Mouse (Mus musculus) Patski (cell line): ENCODE data around the gene Trim14. TPM values are rescaled to one million over a fixed set of nuclear protein-coding genes. Genes with fewer than 3 reads are reported as not detected.

Source experiments
- ATAC-seq: fragments of 100-300 bp; one replicate; pipeline ENCODE4 v1.8.0; 2021
- CTCF ChIA-PET: fragments of 350-600 bp; sonication (Branson Sonifier 250); formaldehyde crosslinking; loops from one replicate; lab custom pipeline; 2022; ENCODE audit warnings: inconsistent platforms; lab: Charles Lee
- POLR2A ChIA-PET: fragments of 350-600 bp; sonication (Branson Sonifier 250); formaldehyde crosslinking; loops from one replicate; lab custom pipeline; 2022; ENCODE audit warnings: antibody characterized with exemption, inconsistent platforms; lab: Charles Lee
- DNase-seq: peaks from one replicate; pipeline ENCODE4 v3.0.0-alpha.2; 2011; ENCODE audit warnings: low read depth, low spot score
- H3K27me3 ChIP-seq: fragments of 371-371 bp; one replicate; pipeline ENCODE4 v1.5.1; 2021
- CTCF ChIP-seq: fragments of 100-300 bp; IDR thresholded peaks from one replicate; pipeline ENCODE4 v1.5.1; 2021
- in situ Hi-C: fragments of 300-500 bp; cut with MboI; formaldehyde crosslinking; loops from 3 replicates; pipeline ENCODE4 v1.11.1; 2018; ENCODE audit warnings: low pct_unique_long_range_greater_than_20kb, mixed read lengths
- polyA plus RNA-seq: library from polyadenylated mRNA; unstranded; gene quantifications from one replicate; pipeline ENCODE4 v1.2.3, GENCODE M21; 2021

Trim14 gene
- polyA plus RNA-seq, 1 experiment from 2014 or later: 0.44 TPM

DNA sequence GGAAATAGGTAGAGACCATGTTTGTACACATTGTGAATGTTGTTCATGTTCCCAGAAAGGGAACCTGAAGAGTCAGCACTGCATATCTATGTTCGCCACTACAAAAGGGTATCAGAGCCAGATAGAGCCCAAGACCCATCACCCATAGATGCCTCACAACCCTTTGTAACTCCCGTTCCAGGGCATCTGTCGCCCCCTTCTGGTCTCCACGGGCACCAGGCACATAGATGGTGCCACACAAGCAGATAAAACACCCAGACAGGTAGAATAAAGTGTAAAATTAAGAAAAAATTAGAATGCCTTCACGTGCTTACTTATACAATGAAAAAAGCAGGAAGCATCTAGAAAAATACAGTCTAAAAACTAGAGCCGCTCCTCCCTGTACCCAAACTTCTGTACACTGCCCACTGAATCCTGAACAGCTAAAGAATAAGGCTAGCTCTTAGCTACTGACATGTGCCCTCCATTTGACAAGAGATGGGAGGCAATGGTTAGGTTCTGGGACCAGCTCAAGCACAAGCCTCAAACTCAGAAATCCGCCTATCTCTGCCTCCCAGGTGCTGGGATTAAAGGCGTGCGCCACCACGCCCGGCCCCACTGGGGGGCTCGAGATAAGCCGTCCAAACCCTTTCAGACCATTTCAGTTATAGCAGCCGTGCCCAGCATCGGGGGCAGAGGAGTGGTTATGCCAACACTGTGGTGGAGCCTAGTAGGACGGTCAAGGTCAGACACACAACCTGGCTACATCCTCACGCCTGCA is 9.0 kb downstream of the Trim14 start:
- in situ Hi-C loops: no loop called here
- no peak for TF ChIP-seq CTCF
- no peaks in the 10 kb centered on the region for H3K27me3 ChIP-seq
- DNase-seq: no peak
- ATAC-seq: no peak
- POLR2A ChIA-PET: no interaction called here
- CTCF ChIA-PET: no interaction called here

DNA sequence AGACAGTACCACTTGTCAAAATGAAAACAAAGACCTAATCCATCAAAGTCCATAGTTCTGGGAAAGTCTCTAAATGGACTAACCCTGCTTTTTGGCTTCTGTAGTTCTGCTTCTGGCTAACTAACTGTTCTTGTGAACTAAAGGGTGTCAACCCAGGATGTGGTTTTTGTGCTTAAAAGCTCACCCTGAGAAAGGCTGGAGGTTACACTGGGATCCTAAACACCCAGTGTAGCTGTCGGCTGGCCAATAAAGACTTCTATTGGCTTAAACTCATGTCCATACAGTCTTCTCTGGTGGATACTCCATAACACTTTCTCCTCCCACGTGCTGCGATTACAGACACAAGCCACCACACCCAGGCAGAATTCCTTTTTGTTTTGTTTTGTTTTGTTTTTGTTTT is 9.7 kb downstream of the Trim14 start:
- POLR2A ChIA-PET: no interaction called here
- no peak for DNase-seq
- CTCF ChIA-PET: no interaction called here
- no peak for TF ChIP-seq CTCF
- no peaks in the 10 kb centered on the region for H3K27me3 ChIP-seq
- no peak for ATAC-seq
- in situ Hi-C loops: no loop called here

DNA sequence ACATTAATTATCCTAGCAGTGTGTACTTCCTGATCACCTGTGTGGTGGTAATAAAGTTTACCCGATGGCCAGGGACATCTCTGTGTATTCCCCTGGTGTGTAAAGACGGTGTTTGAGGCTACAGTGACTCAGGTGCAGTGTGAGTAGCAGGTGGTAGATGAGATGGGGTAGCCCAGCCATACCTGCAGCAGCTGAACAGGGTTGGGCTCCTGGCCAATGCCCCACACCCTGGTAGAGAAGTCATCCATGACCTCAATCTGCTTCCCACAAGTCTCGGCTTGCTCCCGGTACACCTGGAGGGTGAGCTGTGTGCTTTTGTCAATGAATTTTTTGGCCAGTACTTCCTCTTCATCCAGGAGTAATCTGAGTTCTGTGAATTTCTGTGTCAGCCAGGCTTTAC is 12.6 kb downstream of the Trim14 start:
- ChIA-PET CTCF (no interaction called here), POLR2A (no interaction called here)
- no peaks in the 10 kb centered on the region for H3K27me3 ChIP-seq
- DNase-seq (no peak), ATAC-seq (no peak)
- no peak for TF ChIP-seq CTCF
- in situ Hi-C loops: no loop called here

DNA sequence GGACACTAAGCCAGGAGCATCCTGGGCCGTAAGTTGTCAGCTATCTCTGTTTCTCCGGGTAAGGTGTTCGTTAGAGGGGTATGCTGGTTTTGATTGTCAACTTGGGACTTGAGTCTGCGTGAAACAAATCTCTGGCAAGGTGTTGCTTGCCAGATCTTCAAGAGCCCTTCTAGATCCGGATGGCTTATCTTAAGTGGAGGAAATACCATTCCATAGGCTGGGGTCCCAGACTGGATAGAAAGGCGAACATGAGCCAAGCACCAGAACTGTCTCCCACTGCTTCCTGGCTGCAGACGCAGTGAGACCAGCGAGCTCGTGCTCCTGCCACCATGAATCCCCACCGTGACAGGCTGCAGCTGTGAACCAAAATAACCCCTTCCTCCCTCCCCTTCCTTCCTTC is 14.5 kb downstream of the Trim14 start:
- ChIA-PET CTCF (interaction anchor here (3.1 kb wide), 1 partner anchor 13 kb away, joined by 9 read pairs; no protein-coding TSS in a partner anchor), POLR2A (no interaction called here)
- DNase-seq: no peak
- H3K27me3 ChIP-seq: no peaks in the 10 kb centered on the region
- in situ Hi-C loops: no loop called here
- ATAC-seq: no peak
- TF ChIP-seq CTCF: no peak

DNA sequence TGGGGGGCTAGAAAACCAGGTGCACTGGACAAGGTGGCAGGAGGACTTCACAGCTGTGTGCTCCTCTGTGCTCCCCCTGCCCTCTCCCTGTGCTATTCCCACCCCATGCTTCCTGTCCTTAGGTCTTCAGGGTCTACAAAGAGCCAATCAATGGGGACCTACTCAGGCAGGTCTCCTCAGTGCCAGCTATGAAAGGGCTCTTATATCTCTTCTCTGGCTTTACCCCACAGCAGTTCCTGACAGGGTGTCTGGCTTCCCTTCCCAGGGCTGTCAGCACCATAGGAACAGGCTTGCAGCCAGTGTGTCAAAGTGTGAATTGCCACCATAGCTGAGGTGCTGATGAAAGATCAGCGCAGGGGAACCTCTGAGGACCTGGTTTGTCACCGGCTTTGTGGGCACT is 15.4 kb downstream of the Trim14 start:
- in situ Hi-C loops: no loop called here
- CTCF ChIA-PET: interaction anchor here (3.1 kb wide), 1 partner anchor 13 kb away, joined by 9 read pairs; no protein-coding TSS in a partner anchor
- TF ChIP-seq CTCF: no peak
- ATAC-seq (no peak), DNase-seq (no peak)
- POLR2A ChIA-PET: no interaction called here
- H3K27me3 ChIP-seq: no peaks in the 10 kb centered on the region

DNA sequence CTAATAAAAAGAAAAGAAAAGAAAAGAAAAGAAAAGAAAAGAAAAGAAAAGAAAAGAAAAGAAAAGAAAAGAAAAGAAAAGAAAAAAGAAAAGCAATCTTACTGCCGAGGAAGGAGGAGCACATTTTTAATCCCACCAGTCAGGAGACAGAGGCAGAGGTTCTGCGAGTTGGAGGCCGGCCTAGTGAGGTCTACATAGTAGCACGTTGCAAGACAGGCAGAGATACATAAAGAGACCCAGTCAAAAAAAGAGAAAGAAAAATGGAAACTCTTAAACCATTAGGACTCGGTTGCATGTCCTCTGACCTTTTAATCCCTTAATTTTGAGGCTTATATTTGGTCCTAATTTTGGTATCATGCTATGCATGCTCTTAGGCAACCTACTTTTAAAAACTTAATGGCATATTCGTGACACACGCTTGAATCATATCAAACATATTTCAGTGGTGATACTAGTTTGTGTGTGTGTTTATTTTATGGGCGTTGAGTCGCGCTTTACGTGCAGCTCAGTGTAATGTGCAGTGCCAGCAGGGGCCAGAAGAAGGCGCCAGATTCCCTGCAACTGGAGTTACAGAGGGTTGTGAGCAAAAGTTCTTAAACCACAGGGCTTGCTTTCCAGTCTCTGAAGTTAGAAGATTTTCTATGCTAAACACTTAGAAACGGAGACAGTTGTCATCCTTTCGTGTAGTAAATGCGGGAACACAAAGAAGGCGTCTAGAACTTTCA is 28.0 kb downstream of the Trim14 start:
- TF ChIP-seq CTCF: no peak
- no peaks in the 10 kb centered on the region for H3K27me3 ChIP-seq
- DNase-seq (no peak), ATAC-seq (peak; percentile 74)
- POLR2A ChIA-PET: no interaction called here
- in situ Hi-C loops: no loop called here
- CTCF ChIA-PET: interaction anchor here (0.6 to 2.5 kb wide), 7 partner anchors 12 to 167 kb away, joined by 3 to 9 read pairs (median 4); no protein-coding TSS in a partner anchor

DNA sequence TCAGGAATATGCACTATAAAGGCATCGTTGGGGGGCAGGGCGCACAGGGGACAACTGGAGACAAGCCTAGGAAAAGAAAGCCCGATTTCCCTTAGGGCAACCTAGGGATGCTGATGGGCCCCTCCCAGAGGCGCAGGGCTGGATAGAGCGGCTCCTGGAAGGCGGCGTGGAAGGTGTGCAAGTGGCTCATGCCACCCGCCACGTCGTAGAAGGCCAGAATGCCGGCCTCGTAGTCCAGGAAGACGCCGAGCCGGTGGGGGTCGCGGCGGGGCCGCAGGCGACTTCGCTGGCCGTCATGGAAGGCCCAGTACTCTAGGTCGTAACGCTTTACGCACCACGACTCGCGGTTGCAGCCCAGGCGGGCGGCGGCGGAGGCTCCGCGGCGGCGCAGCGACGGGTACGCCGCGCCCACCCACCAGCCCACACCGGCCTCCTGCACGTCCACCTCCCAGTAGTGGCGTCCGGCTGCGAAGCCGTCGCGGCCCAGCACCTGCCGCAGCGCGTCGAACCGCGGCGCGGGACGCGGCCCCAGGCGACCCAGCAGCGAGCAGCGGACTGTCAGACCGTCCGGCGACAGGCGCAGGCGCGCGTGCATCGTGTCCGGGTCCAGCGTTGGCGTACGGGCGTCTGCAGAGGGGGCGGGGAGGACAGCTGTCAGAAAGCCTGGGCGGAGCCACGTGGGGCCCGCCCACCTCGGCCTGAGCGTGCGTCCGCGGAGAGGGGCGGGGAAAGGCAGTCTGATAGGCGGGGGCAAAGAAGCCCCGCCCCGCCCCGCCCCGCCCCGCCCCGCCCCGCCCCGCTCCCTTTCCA is 28.9 kb downstream of the Trim14 start:
- in situ Hi-C loops: no loop called here
- DNase-seq (peak; percentile 58), ATAC-seq (peak; percentile 87)
- no peak for TF ChIP-seq CTCF
- H3K27me3 ChIP-seq: no peaks in the 10 kb centered on the region
- ChIA-PET POLR2A (no interaction called here), CTCF (interaction anchor here (1.6 to 2.5 kb wide), 3 partner anchors 13 to 151 kb away, joined by 5 to 9 read pairs (median 8); no protein-coding TSS in a partner anchor)

DNA sequence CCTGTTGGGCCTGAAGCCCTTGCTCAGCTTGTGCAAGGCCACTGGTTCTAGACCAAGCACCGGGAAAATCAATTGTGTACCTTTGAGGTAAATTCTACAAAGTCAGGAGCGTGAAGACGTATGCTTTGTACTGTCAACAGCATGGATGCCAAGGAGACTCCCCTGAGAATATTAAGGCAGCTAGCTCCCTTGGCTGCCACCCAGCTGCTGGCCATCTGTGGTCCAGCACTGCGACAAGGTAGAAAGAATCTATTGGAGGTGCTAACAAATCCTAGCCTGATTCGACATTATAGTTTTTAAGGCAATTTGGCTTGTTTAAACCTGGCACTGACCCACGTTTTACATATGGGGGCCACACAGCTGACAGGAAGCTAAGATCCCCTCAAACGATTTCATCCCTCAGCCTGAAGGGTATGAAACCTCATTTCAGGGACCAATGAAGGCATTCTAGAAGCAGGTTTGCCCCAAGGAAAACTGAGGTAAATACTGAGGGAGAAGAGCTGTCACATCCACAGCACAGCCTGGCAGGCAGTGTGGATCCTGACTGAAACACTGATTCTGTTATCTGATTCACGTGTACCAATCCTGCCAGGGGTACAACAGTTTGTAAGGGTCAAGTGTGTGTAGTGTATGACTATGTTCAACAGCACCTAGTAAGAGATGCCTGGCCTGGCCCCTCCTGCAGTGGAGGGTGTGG is 30.4 kb downstream of the Trim14 start:
- in situ Hi-C loops: no loop called here

DNA sequence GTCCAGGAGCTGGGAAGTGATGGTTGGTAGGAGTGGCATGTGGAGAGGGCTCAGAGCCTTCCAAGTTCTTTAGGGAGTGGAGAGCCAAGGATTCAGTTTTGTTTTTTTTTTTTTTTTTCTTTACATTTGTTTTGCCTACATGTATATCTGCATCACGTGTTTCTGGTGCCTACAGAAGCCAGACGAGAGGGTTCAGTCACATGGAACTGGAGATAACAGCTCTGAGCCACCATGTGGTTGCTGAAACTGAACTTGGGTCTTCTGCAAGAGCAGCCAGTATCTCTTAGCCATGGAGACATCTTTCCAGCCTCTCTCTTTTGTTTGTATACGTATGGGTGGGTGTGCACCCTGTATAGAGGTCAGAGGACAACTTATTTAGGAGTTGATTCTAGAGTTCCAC is 32.1 kb downstream of the Trim14 start:
- POLR2A ChIA-PET: no interaction called here

More for the DNA sequence above, 30.4 kb downstream of the Trim14 start:
- ATAC-seq (no peak), DNase-seq (no peak)
- TF ChIP-seq CTCF: no peak
- H3K27me3 ChIP-seq: no peaks in the 10 kb centered on the region
- ChIA-PET POLR2A (no interaction called here), CTCF (interaction anchor here (0.7 to 1.9 kb wide), 2 partner anchors 11 to 531 kb away, joined by 3 to 6 read pairs; no protein-coding TSS in a partner anchor)

More for the DNA sequence above, 32.1 kb downstream of the Trim14 start:
- H3K27me3 ChIP-seq: no peaks in the 10 kb centered on the region
- no peak for ATAC-seq
- DNase-seq: no peak
- CTCF ChIA-PET: interaction anchor here (0.8 to 1.9 kb wide), 2 partner anchors 10 to 44 kb away, joined by 3 to 6 read pairs; no protein-coding TSS in a partner anchor
- TF ChIP-seq CTCF: no peak
- in situ Hi-C loops: no loop called here
